In genomic region chr16:20413870-20414331, GRCm38 (mm10) we compare ENCODE assay signal across 15 mouse cellular contexts. TPM values are rescaled to one million over a fixed set of nuclear protein-coding genes. Genes with fewer than 3 reads are reported as not detected.
A peak's percentile ranks its signal among the peaks of the same experiment; 100 is the strongest.
DNase-seq lines count a peak whose midpoint lies in the region; ATAC-seq and TF ChIP-seq lines count a peak whose summit lies in the region.
"Had no signal": no experiment of that assay in that cellular context is flagged by ENCODE, and none has a peak within 500 bp of the region (broad histone marks: within the 10 kb centered on the region; RNA-seq: fewer than 3 reads in every experiment).

No protein-coding gene starts in this region.

- WGBS in liver, embryonic 13.5 days (ENCODE audit: insufficient replicate concordance) = 41% methylated on average over 2 of the region's 2 CpGs
- 48% methylated on average over 2 of the region's 2 CpGs for WGBS in liver, postnatal 0 days (ENCODE audit: insufficient replicate concordance)
- WGBS in lung, embryonic 15.5 days = 48% methylated on average over 2 of the region's 2 CpGs
- 55% methylated on average over 2 of the region's 2 CpGs for WGBS in stomach, postnatal 0 days

- intact Hi-C loops in left cerebral cortex, postnatal 25 days (cut with DNase I) = no loop called here

- peaks cover 11% of the 10 kb centered on the region; the same call in 1 of the 2 replicates for H3K36me3 ChIP-seq in liver, embryonic 13.5 days
- peaks cover 2% of the 10 kb centered on the region; the same call in 1 of the 2 replicates for H3K36me3 ChIP-seq in liver, postnatal 0 days (replicated peaks; ENCODE audit: insufficient read depth, low read length)
- 0 out of 2 replicates have a peak, but pooled peaks cover 4% of the 10 kb centered on the region for H3K36me3 ChIP-seq in lung, embryonic 15.5 days
- H3K36me3 ChIP-seq in stomach, postnatal 0 days (ENCODE audit: control insufficient read depth, insufficient read depth, low read length) = no peaks in the 10 kb centered on the region

- no peak overlapping the region for H3K27ac ChIP-seq in liver, embryonic 13.5 days
- no peak overlapping the region for H3K27ac ChIP-seq in liver, postnatal 0 days (ENCODE audit: low read depth)
- peak overlapping the region; percentile 12; the same call in 1 of the 2 replicates for H3K27ac ChIP-seq in lung, embryonic 15.5 days
- no peak overlapping the region for H3K27ac ChIP-seq in stomach, postnatal 0 days (replicated peaks)
- H3K27ac ChIP-seq: heart, adult 2 months; midbrain, embryonic 10.5 days had no signal

- CTCF ChIA-PET in Patski (lab: Charles Lee) = interaction anchor here (1.6 to 3.0 kb wide), 4 partner anchors 8 to 228 kb away, joined by 3 to 21 read pairs (median 6); partner anchors contain the start of gene Abcc5

- no peak for DNase-seq in liver, embryonic 13.5 days
- DNase-seq in liver, postnatal 0 days = no peak
- DNase-seq in Patski (ENCODE audit: low read depth, low spot score) = peak; percentile 6
- no peak for DNase-seq in stomach, postnatal 0 days (ENCODE audit: low spot score)
- no peak for DNase-seq in left cerebral cortex, postnatal 25 days (ENCODE audit: low spot score in 2 of 2)
- DNase-seq in thymus, postnatal 14 days = no peak
- DNase-seq: cerebellum, adult 18-20 months; heart, adult 2 months; kidney, adult 18-20 months; right cerebral cortex, postnatal 4 days; thymus, postnatal 36 days had no signal

- H3K4me2 ChIP-seq in liver, embryonic 13.5 days = no peak overlapping the region
- no peak overlapping the region for H3K4me2 ChIP-seq in liver, postnatal 0 days (ENCODE audit: low read depth, low read length)
- no peak overlapping the region for H3K4me2 ChIP-seq in lung, embryonic 15.5 days
- no peak overlapping the region for H3K4me2 ChIP-seq in stomach, postnatal 0 days (replicated peaks; ENCODE audit: low read depth)
- H3K4me2 ChIP-seq: liver, embryonic 11.5 days had no signal

- no peak overlapping the region for H3K9ac ChIP-seq in liver, embryonic 13.5 days
- no peak overlapping the region for H3K9ac ChIP-seq in liver, postnatal 0 days (replicated peaks)
- no peak overlapping the region for H3K9ac ChIP-seq in lung, embryonic 15.5 days
- no peak overlapping the region for H3K9ac ChIP-seq in stomach, postnatal 0 days (ENCODE audit: low read length)

- ATAC-seq in liver, embryonic 13.5 days (ENCODE audit: low read depth) = 0 out of 2 replicates have a peak, but pooled peaks have one; percentile 35
- ATAC-seq in liver, postnatal 0 days = no peak
- ATAC-seq in Patski = peak; percentile 62
- ATAC-seq in lung, embryonic 15.5 days (ENCODE audit: borderline replicate concordance, extremely low read depth, low FRiP score, low TSS enrichment) = peak; percentile 72; the same call in 1 of the 2 replicates
- ATAC-seq in stomach, postnatal 0 days (ENCODE audit: low FRiP score, low TSS enrichment) = peak; percentile 66

- no peak for TF ChIP-seq CTCF in liver, postnatal 0 days (IDR thresholded peaks at IDR 0.05; ENCODE audit: low read depth)
- no peak for TF ChIP-seq CTCF in Patski (IDR thresholded peaks at IDR 0.05)
- TF ChIP-seq CTCF in stomach, postnatal 0 days (IDR thresholded peaks at IDR 0.05; ENCODE audit: low read depth) = no peak

- no peak for TF ChIP-seq EP300 in liver, postnatal 0 days (IDR thresholded peaks at IDR 0.05; ENCODE audit: low read depth)
- TF ChIP-seq EP300 in stomach, postnatal 0 days (optimal IDR thresholded peaks at IDR 0.05) = no peak

- peaks cover 28% of the 10 kb centered on the region for H3K4me1 ChIP-seq in liver, embryonic 13.5 days (replicated peaks)
- peaks cover 11% of the 10 kb centered on the region for H3K4me1 ChIP-seq in liver, postnatal 0 days (ENCODE audit: insufficient read depth)
- H3K4me1 ChIP-seq in lung, embryonic 15.5 days = no peaks in the 10 kb centered on the region; the same call in 1 of the 2 replicates
- H3K4me1 ChIP-seq in stomach, postnatal 0 days (replicated peaks; ENCODE audit: control insufficient read depth, insufficient read depth) = no peaks in the 10 kb centered on the region
- H3K4me1 ChIP-seq: midbrain, embryonic 10.5 days had no signal

- no peak overlapping the region for H3K4me3 ChIP-seq in liver, embryonic 13.5 days (replicated peaks)
- H3K4me3 ChIP-seq in liver, postnatal 0 days (ENCODE audit: low read depth, low read length) = no peak overlapping the region
- H3K4me3 ChIP-seq in lung, embryonic 15.5 days = no peak overlapping the region
- H3K4me3 ChIP-seq in stomach, postnatal 0 days (ENCODE audit: low read depth, low read length) = no peak overlapping the region
- H3K4me3 ChIP-seq: erythroblast, embryonic 14.5 days; heart, adult 2 months; midbrain, embryonic 10.5 days had no signal

- in situ Hi-C loops in Patski (cut with MboI; ENCODE audit: low pct_unique_long_range_greater_than_20kb) = no loop called here

- no peaks in the 10 kb centered on the region for H3K9me3 ChIP-seq in liver, embryonic 13.5 days (replicated peaks)
- no peaks in the 10 kb centered on the region for H3K9me3 ChIP-seq in liver, postnatal 0 days (ENCODE audit: low read length)
- H3K9me3 ChIP-seq in lung, embryonic 15.5 days = no peaks in the 10 kb centered on the region
- no peaks in the 10 kb centered on the region for H3K9me3 ChIP-seq in stomach, postnatal 0 days (ENCODE audit: control insufficient read depth, low read length)
- H3K9me3 ChIP-seq: midbrain, embryonic 10.5 days had no signal

- POLR2A ChIA-PET in Patski (lab: Charles Lee) = interaction anchor here (0.6 kb wide), 1 partner anchor 65 kb away, joined by 3 read pairs; no protein-coding TSS in a partner anchor

- no peaks in the 10 kb centered on the region for H3K27me3 ChIP-seq in liver, embryonic 13.5 days
- no peaks in the 10 kb centered on the region for H3K27me3 ChIP-seq in liver, postnatal 0 days (ENCODE audit: insufficient read depth, low read length)
- no peaks in the 10 kb centered on the region for H3K27me3 ChIP-seq in Patski
- no peaks in the 10 kb centered on the region for H3K27me3 ChIP-seq in lung, embryonic 15.5 days
- no peaks in the 10 kb centered on the region for H3K27me3 ChIP-seq in stomach, postnatal 0 days (ENCODE audit: control insufficient read depth, insufficient read depth, low read length)

RNA-seq across cellular contexts. Expression of gene Abcc5, which starts 12.3 kb away (rescaled TPM):
- 16.0 and 17.8 TPM in 2 replicates for polyA plus RNA-seq in liver, embryonic 13.5 days (2015; fragmentation: Nextera tagmentation; extraction: Ambion mirVana)
- 9.0 and 9.5 TPM in 2 replicates for polyA plus RNA-seq in liver, postnatal 0 days (2015; fragmentation: Nextera tagmentation; extraction: Ambion mirVana)
- 60.2 TPM for polyA plus RNA-seq in Patski (2021)
- polyA plus RNA-seq in lung, embryonic 15.5 days (2015; fragmentation: Nextera tagmentation; extraction: Ambion mirVana) = 54.9 and 67.1 TPM in 2 replicates
- 15.9 and 19.3 TPM in 2 replicates for polyA plus RNA-seq in stomach, postnatal 0 days (2015; fragmentation: Nextera tagmentation; extraction: Ambion mirVana)
- total RNA-seq in left cerebral cortex, postnatal 25 days (2021) = 100 to 1,000 TPM; 209 to 242 TPM
